Mouse (Mus musculus): Measurements from ENCODE around the gene Fgfr2. TPM values are rescaled to one million over a fixed set of nuclear protein-coding genes. Genes with fewer than 3 reads are reported as not detected.

Gene Fgfr2
- total RNA-seq, 1 experiment: 37.5 TPM

- in situ Hi-C loops (cut with MboI; ENCODE audit: low sequenced_read_pairs in 2 of 2, unreplicated experiment in 2 of 2): no loop called here
Measured at GRCm38 (mm10) chr7:130188108-130188507, 2935.0 kb downstream of the Fgfr2 start.

GRCm38 (mm10) chr7:130184864-130185263 lies 2938.3 kb downstream of the Fgfr2 start:
- H3K36me3 ChIP-seq (ENCODE audit: control insufficient read depth, insufficient read depth, low read length, poor library complexity, severe bottlenecking): no peaks in the 10 kb centered on the region
- in situ Hi-C loops (cut with MboI; ENCODE audit: low sequenced_read_pairs in 2 of 2, unreplicated experiment in 2 of 2): no loop called here

More at GRCm38 (mm10) chr7:130188108-130188507, 2935.0 kb downstream of the Fgfr2 start:
- Histone ChIP-seq H3K27ac (ENCODE audit: insufficient read depth, low read depth, low read length, poor library complexity, severe bottlenecking) (no peak overlapping the region), H3K36me3 (ENCODE audit: control insufficient read depth, insufficient read depth, low read length, poor library complexity, severe bottlenecking) (no peaks in the 10 kb centered on the region), H3K4me1 (ENCODE audit: control insufficient read depth in 2 of 2, insufficient read depth in 2 of 2, low read length in 2 of 2, poor library complexity in 1 of 2) (peaks cover 0 to 4% of the 10 kb centered on the region in 2 experiments; a peak in 1 of 4 replicates), H3K9ac (ENCODE audit: insufficient read depth, low read depth, low read length, poor library complexity, severe bottlenecking) (no peak overlapping the region), H3K4me3 (ENCODE audit: insufficient read depth in 1 of 2, low read depth in 1 of 2, low read length in 2 of 2, poor library complexity in 1 of 2, severe bottlenecking in 1 of 2) (no peak overlapping the region), H3K9me3 (ENCODE audit: control insufficient read depth, insufficient read depth, low read depth, low read length) (no peaks in the 10 kb centered on the region)
- no peak for TF ChIP-seq CHD2 (IDR thresholded peaks at IDR 0.05; ENCODE audit: low read depth, low read length)
- no peak for TF ChIP-seq MAFK (IDR thresholded peaks at IDR 0.05; ENCODE audit: insufficient read depth, low read depth, low read length)
- TF ChIP-seq ZC3H11A (IDR thresholded peaks at IDR 0.05; ENCODE audit: borderline replicate concordance, low read depth, low read length): no peak
- no peak for TF ChIP-seq ZNF384 (IDR thresholded peaks at IDR 0.05; ENCODE audit: low read depth, low read length)
- no peak for TF ChIP-seq HCFC1 (IDR thresholded peaks at IDR 0.05; ENCODE audit: borderline replicate concordance, insufficient read depth, low read length)
- no peak for DNase-seq (ENCODE audit: low read depth, low spot score)

GRCm38 (mm10) chr7:130183960-130184359 lies 2939.2 kb downstream of the Fgfr2 start:
- H3K27ac ChIP-seq (ENCODE audit: insufficient read depth, low read depth, low read length, poor library complexity, severe bottlenecking): no peak overlapping the region
- in situ Hi-C loops (cut with MboI; ENCODE audit: low sequenced_read_pairs in 2 of 2, unreplicated experiment in 2 of 2): no loop called here
- H3K4me3 ChIP-seq (ENCODE audit: insufficient read depth in 1 of 2, low read depth in 1 of 2, low read length in 2 of 2, poor library complexity in 1 of 2, severe bottlenecking in 1 of 2): no peak overlapping the region
- no peaks in the 10 kb centered on the region for H3K36me3 ChIP-seq (ENCODE audit: control insufficient read depth, insufficient read depth, low read length, poor library complexity, severe bottlenecking)
- H3K9ac ChIP-seq (ENCODE audit: insufficient read depth, low read depth, low read length, poor library complexity, severe bottlenecking): no peak overlapping the region
- TF ChIP-seq MAFK (IDR thresholded peaks at IDR 0.05; ENCODE audit: insufficient read depth, low read depth, low read length) (no peak), ZNF384 (IDR thresholded peaks at IDR 0.05; ENCODE audit: low read depth, low read length) (no peak), CHD2 (IDR thresholded peaks at IDR 0.05; ENCODE audit: low read depth, low read length) (no peak), HCFC1 (IDR thresholded peaks at IDR 0.05; ENCODE audit: borderline replicate concordance, insufficient read depth, low read length) (no peak), ZC3H11A (IDR thresholded peaks at IDR 0.05; ENCODE audit: borderline replicate concordance, low read depth, low read length) (no peak)
- H3K4me1 ChIP-seq (ENCODE audit: control insufficient read depth in 2 of 2, insufficient read depth in 2 of 2, low read length in 2 of 2, poor library complexity in 1 of 2): peaks cover 0 to 5% of the 10 kb centered on the region in 2 experiments; a peak in 1 of 4 replicates
- no peak for DNase-seq (ENCODE audit: low read depth, low spot score)
- H3K9me3 ChIP-seq (ENCODE audit: control insufficient read depth, insufficient read depth, low read depth, low read length): no peaks in the 10 kb centered on the region

More at GRCm38 (mm10) chr7:130184864-130185263, 2938.3 kb downstream of the Fgfr2 start:
- Histone ChIP-seq H3K27ac (ENCODE audit: insufficient read depth, low read depth, low read length, poor library complexity, severe bottlenecking) (no peak overlapping the region), H3K9me3 (ENCODE audit: control insufficient read depth, insufficient read depth, low read depth, low read length) (no peaks in the 10 kb centered on the region), H3K9ac (ENCODE audit: insufficient read depth, low read depth, low read length, poor library complexity, severe bottlenecking) (no peak overlapping the region), H3K4me3 (ENCODE audit: insufficient read depth in 1 of 2, low read depth in 1 of 2, low read length in 2 of 2, poor library complexity in 1 of 2, severe bottlenecking in 1 of 2) (no peak overlapping the region), H3K4me1 (ENCODE audit: control insufficient read depth in 2 of 2, insufficient read depth in 2 of 2, low read length in 2 of 2, poor library complexity in 1 of 2) (peaks cover 0 to 5% of the 10 kb centered on the region in 2 experiments; a peak in 1 of 4 replicates)
- no peak for DNase-seq (ENCODE audit: low read depth, low spot score)
- TF ChIP-seq ZNF384 (IDR thresholded peaks at IDR 0.05; ENCODE audit: low read depth, low read length) (no peak), ZC3H11A (IDR thresholded peaks at IDR 0.05; ENCODE audit: borderline replicate concordance, low read depth, low read length) (no peak), CHD2 (IDR thresholded peaks at IDR 0.05; ENCODE audit: low read depth, low read length) (no peak), HCFC1 (IDR thresholded peaks at IDR 0.05; ENCODE audit: borderline replicate concordance, insufficient read depth, low read length) (no peak), MAFK (IDR thresholded peaks at IDR 0.05; ENCODE audit: insufficient read depth, low read depth, low read length) (no peak)

- H3K9ac ChIP-seq (ENCODE audit: insufficient read depth, low read depth, low read length, poor library complexity, severe bottlenecking): no peak overlapping the region
- H3K4me3 ChIP-seq (ENCODE audit: insufficient read depth in 1 of 2, low read depth in 1 of 2, low read length in 2 of 2, poor library complexity in 1 of 2, severe bottlenecking in 1 of 2): no peak overlapping the region
- in situ Hi-C loops (cut with MboI; ENCODE audit: low sequenced_read_pairs in 2 of 2, unreplicated experiment in 2 of 2): no loop called here
- no peaks in the 10 kb centered on the region for H3K9me3 ChIP-seq (ENCODE audit: control insufficient read depth, insufficient read depth, low read depth, low read length)
- no peak overlapping the region for H3K27ac ChIP-seq (ENCODE audit: insufficient read depth, low read depth, low read length, poor library complexity, severe bottlenecking)
- 0 out of 2 replicates have a peak, but pooled peaks cover 2% of the 10 kb centered on the region for H3K36me3 ChIP-seq (ENCODE audit: control insufficient read depth, insufficient read depth, low read length, poor library complexity, severe bottlenecking)
- TF ChIP-seq ZC3H11A (IDR thresholded peaks at IDR 0.05; ENCODE audit: borderline replicate concordance, low read depth, low read length) (no peak), CHD2 (IDR thresholded peaks at IDR 0.05; ENCODE audit: low read depth, low read length) (no peak), MAFK (IDR thresholded peaks at IDR 0.05; ENCODE audit: insufficient read depth, low read depth, low read length) (no peak), ZNF384 (IDR thresholded peaks at IDR 0.05; ENCODE audit: low read depth, low read length) (no peak), HCFC1 (IDR thresholded peaks at IDR 0.05; ENCODE audit: borderline replicate concordance, insufficient read depth, low read length) (no peak)
- no peak for DNase-seq (ENCODE audit: low read depth, low spot score)
- H3K4me1 ChIP-seq (ENCODE audit: control insufficient read depth in 2 of 2, insufficient read depth in 2 of 2, low read length in 2 of 2, poor library complexity in 1 of 2): peaks cover 0 to 6% of the 10 kb centered on the region in 2 experiments; a peak in 1 of 4 replicates
Measured at GRCm38 (mm10) chr7:130182551-130182950, 2940.6 kb downstream of the Fgfr2 start.
